Mouse (Mus musculus) liver, adult 2 months (tissue): Measurements from ENCODE around the gene Lrrc7. TPM values are rescaled to one million over a fixed set of nuclear protein-coding genes. Genes with fewer than 3 reads are reported as not detected.

Experiments
- DNase-seq: peaks from one replicate; pipeline ENCODE4 v3.0.0-alpha.2; 2011; ENCODE audit warnings: low read depth, low spot score; ENCODE audit errors: extremely low read depth
- H3K27ac ChIP-seq: fragments of 200-500 bp; replicated peaks from 2 replicates; pipeline ENCODE4 v1.5.1; 2012; ENCODE audit warnings: low read depth, mild to moderate bottlenecking, control low read depth, inconsistent platforms, low read length; ENCODE audit not compliant: insufficient read depth
- H3K27me3 ChIP-seq: fragments of 200-500 bp; 2 replicates; pipeline ENCODE4 v1.6.1; 2012; ENCODE audit warnings: mild to moderate bottlenecking, moderate library complexity, low read length, inconsistent platforms; ENCODE audit not compliant: control insufficient read depth, insufficient read depth
- H3K36me3 ChIP-seq: fragments of 200-500 bp; 2 replicates; pipeline ENCODE4 v1.6.1; 2012; ENCODE audit warnings: low read length, inconsistent platforms; ENCODE audit not compliant: control insufficient read depth, insufficient read depth
- H3K4me1 ChIP-seq: fragments of 200-500 bp; 2 replicates; pipeline ENCODE4 v1.6.1; 2011; ENCODE audit warnings: low read length; ENCODE audit not compliant: control insufficient read depth, insufficient read depth
- H3K4me3 ChIP-seq: fragments of 200-500 bp; 2 replicates; pipeline ENCODE4 v1.5.1; 2011; ENCODE audit warnings: low read depth, mild to moderate bottlenecking, control low read depth, low read length, moderate library complexity; ENCODE audit not compliant: insufficient read depth
- H3K79me2 ChIP-seq: fragments of 200-500 bp; 2 replicates; pipeline ENCODE4 v1.6.1; 2012; ENCODE audit warnings: inconsistent platforms, mild to moderate bottlenecking, low read length, moderate library complexity; ENCODE audit not compliant: control insufficient read depth, insufficient read depth
- H3K9ac ChIP-seq: fragments of 200-500 bp; 2 replicates; pipeline ENCODE4 v1.6.1; 2012; ENCODE audit warnings: low read depth, mild to moderate bottlenecking, control low read depth, inconsistent platforms, low read length
- CTCF ChIP-seq: fragments of 200-500 bp; IDR thresholded peaks from 2 replicates; pipeline ENCODE4 v1.5.1; 2011; ENCODE audit warnings: low read depth, low read length, control low read depth
- POLR2A ChIP-seq: fragments of 200-500 bp; IDR thresholded peaks from 2 replicates; pipeline ENCODE4 v1.6.1; 2011; ENCODE audit warnings: low read length, control low read depth; ENCODE audit not compliant: insufficient read depth; ENCODE audit errors: extremely low read depth
- WGBS: fragments of 180-500 bp; shearing (Covaris S2); methylation state at CpG from one replicate; pipeline ENCODE4 v1.1.7; 2018; 5-methylcytosine and 5-hydroxymethylcytosine counted together
- polyA plus RNA-seq: library from polyadenylated mRNA; depleted of rRNA; stranded (reverse); fragments of >200 nt; gene quantifications from 2 replicates; pipeline ENCODE4 v1.2.3, GENCODE M21; 2012
- total RNA-seq: library from RNA; depleted of rRNA; stranded (reverse); fragments of >200 nt; gene quantifications from 2 replicates; pipeline ENCODE4 v1.2.3, GENCODE M21; 2014

Lrrc7 gene
- total and polyA plus RNA-seq, 2 experiments, result not detected

GRCm38 (mm10) chr3:158532859-158533258 lies 29.2 kb downstream of the Lrrc7 start:
- Histone ChIP-seq H3K9ac (no peak overlapping the region), H3K4me3 (no peak overlapping the region), H3K27ac (no peak overlapping the region), H3K79me2 (no peaks in the 10 kb centered on the region), H3K27me3 (no peaks in the 10 kb centered on the region), H3K4me1 (no peaks in the 10 kb centered on the region), H3K36me3 (no peaks in the 10 kb centered on the region)
- 61% methylated on average over 2 of the region's 2 CpGs for WGBS
- TF ChIP-seq POLR2A (no peak), CTCF (no peak)
- DNase-seq, result no peak

- WGBS, result 39% methylated on average over 1 of the region's 1 CpGs
Measured at GRCm38 (mm10) chr3:158528471-158528870, 33.5 kb downstream of the Lrrc7 start.

GRCm38 (mm10) chr3:158493730-158494129 lies 68.3 kb downstream of the Lrrc7 start:
- Histone ChIP-seq H3K9ac (no peak overlapping the region), H3K79me2 (no peaks in the 10 kb centered on the region), H3K27me3 (no peaks in the 10 kb centered on the region), H3K36me3 (no peaks in the 10 kb centered on the region), H3K4me3 (no peak overlapping the region), H3K27ac (no peak overlapping the region), H3K4me1 (no peaks in the 10 kb centered on the region)
- no peak for DNase-seq
- TF ChIP-seq CTCF (no peak), POLR2A (no peak)
- WGBS, result 29% methylated on average over 1 of the region's 1 CpGs

More at GRCm38 (mm10) chr3:158528471-158528870, 33.5 kb downstream of the Lrrc7 start:
- no peak overlapping the region for H3K27ac ChIP-seq
- no peak overlapping the region for H3K9ac ChIP-seq
- H3K27me3 ChIP-seq, result no peaks in the 10 kb centered on the region
- no peak for DNase-seq
- H3K36me3 ChIP-seq, result no peaks in the 10 kb centered on the region
- no peak overlapping the region for H3K4me3 ChIP-seq
- TF ChIP-seq CTCF, result no peak
- no peak for TF ChIP-seq POLR2A
- H3K4me1 ChIP-seq, result no peaks in the 10 kb centered on the region
- no peaks in the 10 kb centered on the region for H3K79me2 ChIP-seq

GRCm38 (mm10) chr3:158479677-158480076 lies 82.3 kb downstream of the Lrrc7 start:
- Histone ChIP-seq H3K27me3 (no peaks in the 10 kb centered on the region; the same call in 1 of the 2 replicates), H3K9ac (no peak overlapping the region), H3K79me2 (no peaks in the 10 kb centered on the region), H3K36me3 (no peaks in the 10 kb centered on the region), H3K4me1 (no peaks in the 10 kb centered on the region), H3K4me3 (no peak overlapping the region), H3K27ac (no peak overlapping the region)
- WGBS, result 69% methylated on average over 2 of the region's 2 CpGs
- no peak for TF ChIP-seq POLR2A
- no peak for TF ChIP-seq CTCF
- no peak for DNase-seq

- Histone ChIP-seq H3K27me3 (no peaks in the 10 kb centered on the region), H3K9ac (no peak overlapping the region), H3K27ac (no peak overlapping the region), H3K79me2 (no peaks in the 10 kb centered on the region), H3K4me3 (no peak overlapping the region), H3K36me3 (no peaks in the 10 kb centered on the region), H3K4me1 (no peaks in the 10 kb centered on the region)
- DNase-seq, result no peak
- TF ChIP-seq POLR2A (no peak), CTCF (no peak)
- WGBS, result 82% methylated on average over 1 of the region's 1 CpGs
Measured at GRCm38 (mm10) chr3:158400600-158400999, 161.4 kb downstream of the Lrrc7 start.

GRCm38 (mm10) chr3:158391534-158391933 lies 170.5 kb downstream of the Lrrc7 start:
- H3K36me3 ChIP-seq, result no peaks in the 10 kb centered on the region
- H3K4me1 ChIP-seq, result no peaks in the 10 kb centered on the region
- no peak overlapping the region for H3K9ac ChIP-seq
- no peaks in the 10 kb centered on the region for H3K79me2 ChIP-seq
- no peaks in the 10 kb centered on the region for H3K27me3 ChIP-seq
- no peak overlapping the region for H3K27ac ChIP-seq
- DNase-seq, result no peak
- TF ChIP-seq POLR2A (no peak), CTCF (no peak)
- H3K4me3 ChIP-seq, result no peak overlapping the region
